Mouse (Mus musculus) stomach, postnatal 0 days (tissue): ENCODE results near the gene Oxld1. TPM values are rescaled to one million over a fixed set of nuclear protein-coding genes. Genes with fewer than 3 reads are reported as not detected.

Source experiments
- ATAC-seq: fragments of 200-750 bp; cut with Nextera tagmentation; 2 replicates; pipeline ENCODE4 v1.8.0; 2017; ENCODE audit not compliant: low FRiP score, low TSS enrichment
- DNase-seq: peaks from one replicate; pipeline ENCODE4 v3.0.0-alpha.2; 2016; ENCODE audit warnings: low spot score
- H3K27ac ChIP-seq: fragments of 300-500 bp; sonication (generic); replicated peaks from 2 replicates; pipeline ENCODE4 v1.5.1; 2014; ENCODE audit warnings: mild to moderate bottlenecking, control low read depth
- H3K27me3 ChIP-seq: fragments of 300-500 bp; sonication (generic); 2 replicates; pipeline ENCODE4 v1.6.1; 2014; ENCODE audit warnings: low read length; ENCODE audit not compliant: control insufficient read depth, insufficient read depth
- H3K36me3 ChIP-seq: fragments of 300-500 bp; sonication (generic); 2 replicates; pipeline ENCODE4 v1.6.1; 2014; ENCODE audit warnings: low read length, mixed read lengths; ENCODE audit not compliant: control insufficient read depth, insufficient read depth
- H3K4me1 ChIP-seq: fragments of 300-500 bp; sonication (generic); replicated peaks from 2 replicates; pipeline ENCODE4 v1.6.1; 2014; ENCODE audit warnings: antibody characterized with exemption; ENCODE audit not compliant: control insufficient read depth, insufficient read depth
- H3K4me2 ChIP-seq: fragments of 300-500 bp; sonication (generic); replicated peaks from 2 replicates; pipeline ENCODE4 v1.6.1; 2014; ENCODE audit warnings: low read depth, mild to moderate bottlenecking, control low read depth, moderate library complexity
- H3K4me3 ChIP-seq: fragments of 300-500 bp; sonication (generic); 2 replicates; pipeline ENCODE4 v1.5.1; 2014; ENCODE audit warnings: low read depth, low read length, control low read depth
- H3K9ac ChIP-seq: fragments of 300-500 bp; sonication (generic); 2 replicates; pipeline ENCODE4 v1.6.1; 2014; ENCODE audit warnings: mild to moderate bottlenecking, low read length, control low read depth, mixed read lengths
- H3K9me3 ChIP-seq: fragments of 300-500 bp; sonication (generic); 2 replicates; pipeline ENCODE4 v1.6.1; 2016; ENCODE audit warnings: low read length; ENCODE audit not compliant: control insufficient read depth
- CTCF ChIP-seq: IDR thresholded peaks from 2 replicates; pipeline ENCODE4 v1.5.1; 2016; ENCODE audit warnings: antibody characterized with exemption, low read depth, mild to moderate bottlenecking, moderate library complexity
- EP300 ChIP-seq: optimal IDR thresholded peaks from 2 replicates; pipeline ENCODE3; 2016; ENCODE audit warnings: antibody characterized with exemption
- WGBS: fragments of 180-500 bp; shearing (Covaris S2); extraction: QIAGEN DNeasy Blood & Tissue Kit; methylation state at CpG from one replicate; pipeline ENCODE4 v1.1.7; 2014; 5-methylcytosine and 5-hydroxymethylcytosine counted together
- polyA plus RNA-seq: library from polyadenylated mRNA; unstranded; fragments of >200 nt; fragmentation: Nextera tagmentation; extraction: Ambion mirVana; gene quantifications from 2 replicates; pipeline ENCODE4 v1.2.1, GENCODE M21; 2015

Gene Oxld1
- polyA plus RNA-seq, 1 experiment from 2014 or later, result 19.8 TPM

GRCm38 (mm10) chr11:120492878-120493203 is 35.0 kb upstream of the Oxld1 start:
- TF ChIP-seq EP300 (no peak), CTCF (no peak)
- H3K27me3 ChIP-seq, result no peaks in the 10 kb centered on the region
- peak overlapping the region; percentile 92 for H3K27ac ChIP-seq
- H3K9ac ChIP-seq, result peak overlapping the region; percentile 82
- peaks cover 14% of the 10 kb centered on the region for H3K4me1 ChIP-seq
- H3K36me3 ChIP-seq, result peaks cover 20% of the 10 kb centered on the region
- 24% methylated on average over 3 of the region's 3 CpGs for WGBS
- H3K4me2 ChIP-seq, result peak overlapping the region; percentile 91
- ATAC-seq (no peak), DNase-seq (no peak)
- no peaks in the 10 kb centered on the region for H3K9me3 ChIP-seq
- H3K4me3 ChIP-seq, result peak overlapping the region; percentile 93

GRCm38 (mm10) chr11:120492024-120492877 is 34.4 kb upstream of the Oxld1 start:
- Histone ChIP-seq H3K27me3 (no peaks in the 10 kb centered on the region), H3K4me2 (peak overlapping the region; percentile 91), H3K9ac (peak overlapping the region; percentile 82), H3K27ac (peak overlapping the region; percentile 92), H3K9me3 (no peaks in the 10 kb centered on the region), H3K4me1 (peaks cover 14% of the 10 kb centered on the region), H3K4me3 (peak overlapping the region; percentile 93), H3K36me3 (peaks cover 24% of the 10 kb centered on the region)
- under 1% methylated on average over 44 of the region's 48 CpGs for WGBS
- DNase-seq (peak; percentile 72), ATAC-seq (peak; percentile 11; the same call in 1 of the 2 replicates)
- TF ChIP-seq CTCF, result peak; percentile 63
- TF ChIP-seq EP300, result no peak

- no peaks in the 10 kb centered on the region for H3K9me3 ChIP-seq
- ATAC-seq (peak; percentile 83), DNase-seq (peak; percentile 95)
- H3K4me2 ChIP-seq, result peak within 1 kb of the TSS; percentile 91
- H3K27ac ChIP-seq, result peak within 1 kb of the TSS; percentile 92
- 2% methylated on average over 35 of the region's 35 CpGs for WGBS
- peak within 1 kb of the TSS; percentile 82 for H3K9ac ChIP-seq
- peaks cover 17% of the 10 kb centered on the region for H3K36me3 ChIP-seq
- H3K4me3 ChIP-seq, result peak within 1 kb of the TSS; percentile 93
- H3K4me1 ChIP-seq, result peaks cover 14% of the 10 kb centered on the region
- TF ChIP-seq EP300 (no peak), CTCF (no peak)
- H3K27me3 ChIP-seq, result no peaks in the 10 kb centered on the region
Observed at GRCm38 (mm10) chr11:120491317-120492023, 33.6 kb upstream of the Oxld1 start, which contains the start of gene Slc25a10. TSS of gene Slc25a10 (plus strand) at chr11:120491840.

DNA sequence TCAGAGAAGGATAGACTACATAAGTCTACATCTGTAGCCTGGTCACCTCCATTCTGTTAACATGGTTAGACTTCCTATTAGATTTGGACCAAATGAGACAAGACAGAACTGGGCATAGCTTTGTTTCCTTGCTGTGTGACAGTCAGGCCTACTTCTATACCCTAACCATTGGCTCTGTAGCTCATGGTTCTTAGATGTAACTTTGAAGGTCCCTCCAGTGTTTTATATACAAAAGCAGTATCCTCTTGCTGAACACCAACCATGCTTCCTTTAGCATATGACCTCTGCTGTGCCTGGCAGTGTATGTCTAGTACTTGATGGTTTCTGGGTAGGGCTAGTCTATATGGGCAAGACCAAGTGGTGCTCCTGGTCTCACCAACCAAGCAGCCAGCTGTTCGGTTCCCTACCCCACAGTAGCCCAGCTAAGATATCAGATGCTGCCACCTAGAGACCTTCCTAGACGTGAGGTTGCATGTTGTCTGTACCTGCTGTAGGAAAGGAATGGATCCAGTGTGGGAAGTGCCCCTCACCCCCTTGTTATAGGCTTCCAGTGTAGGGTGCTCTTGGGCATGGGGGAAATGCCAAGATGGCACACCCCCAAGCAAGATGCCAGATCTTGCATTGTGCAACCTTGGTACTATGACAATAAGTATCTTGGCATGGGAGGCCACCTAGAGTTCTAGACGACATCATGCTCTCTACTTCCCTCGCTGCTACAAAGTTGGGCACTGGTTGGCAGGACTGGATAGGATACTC is 32.6 kb upstream of the Oxld1 start:
- DNase-seq (no peak), ATAC-seq (no peak)
- Histone ChIP-seq H3K4me2 (peak overlapping the region; percentile 91), H3K9ac (peak overlapping the region; percentile 82; the same call in 1 of the 2 replicates), H3K4me1 (peaks cover 14% of the 10 kb centered on the region), H3K27ac (peak overlapping the region; percentile 92), H3K4me3 (no peak overlapping the region), H3K36me3 (peaks cover 9% of the 10 kb centered on the region), H3K9me3 (no peaks in the 10 kb centered on the region), H3K27me3 (no peaks in the 10 kb centered on the region)
- TF ChIP-seq CTCF (0 out of 2 replicates have a peak, but pooled peaks have one; percentile 22), EP300 (no peak)
- WGBS, result 28% methylated on average over 4 of the region's 4 CpGs

DNA sequence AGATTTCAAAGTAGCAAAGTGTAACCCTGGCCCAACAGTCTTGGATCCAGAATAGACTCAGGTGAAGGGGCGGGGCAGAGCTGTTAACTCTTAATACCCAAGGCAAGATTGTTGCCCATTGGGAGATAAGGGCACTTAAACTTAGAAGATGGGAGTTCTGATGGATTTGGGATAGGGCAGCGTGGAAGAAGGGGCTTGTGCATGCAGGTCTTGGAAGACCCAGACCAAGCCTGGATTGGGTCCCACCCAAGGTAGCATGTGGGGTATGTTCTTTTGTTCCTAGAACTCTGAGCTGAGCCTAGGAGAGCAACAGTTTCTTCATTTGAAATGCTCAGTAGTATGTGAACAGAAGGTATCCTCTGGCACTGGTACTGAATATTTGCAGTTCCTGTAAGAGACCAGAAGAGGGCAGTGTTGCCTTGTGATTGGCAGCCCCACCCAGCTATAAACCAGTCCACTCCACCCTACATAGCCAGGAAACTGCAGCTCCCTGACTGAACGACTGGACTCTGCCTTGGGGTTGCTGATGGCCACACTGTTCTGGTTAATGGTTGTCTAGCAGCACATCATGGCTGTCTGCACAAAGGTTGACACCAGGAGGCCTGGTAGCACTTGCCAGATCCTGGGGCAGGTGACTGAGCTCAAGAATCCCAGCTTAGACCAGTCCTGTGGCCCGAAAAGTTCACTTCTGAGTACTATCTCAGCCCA is 31.3 kb upstream of the Oxld1 start:
- peak; percentile 77 for DNase-seq
- Histone ChIP-seq H3K27ac (peak overlapping the region; percentile 92), H3K9ac (no peak overlapping the region), H3K27me3 (no peaks in the 10 kb centered on the region), H3K4me3 (no peak overlapping the region), H3K9me3 (no peaks in the 10 kb centered on the region), H3K4me2 (no peak overlapping the region), H3K4me1 (peaks cover 14% of the 10 kb centered on the region), H3K36me3 (peaks cover 8% of the 10 kb centered on the region)
- 55% methylated on average over 4 of the region's 4 CpGs for WGBS
- ATAC-seq, result peak; percentile 83
- TF ChIP-seq EP300 (no peak), CTCF (peak; percentile 97)
